Mouse (Mus musculus): ENCODE measurements at regions not wholly inside any gene's neighbourhood (a gene's known extent, or its start where the extent isn't known, plus 50 kb on each side); places are given as distances from the start of the nearest gene placed in this dataset.

- Histone ChIP-seq H3K27me3 (ENCODE audit: control insufficient read depth, insufficient read depth, low read length) (no peaks in the 10 kb centered on the region), H3K36me3 (ENCODE audit: control insufficient read depth, insufficient read depth, low read length) (no peaks in the 10 kb centered on the region), H3K4me1 (ENCODE audit: control insufficient read depth, insufficient read depth, low read length) (no peaks in the 10 kb centered on the region), H3K4me3 (ENCODE audit: control insufficient read depth, low read depth, low read length) (no peak overlapping the region), H3K27ac (ENCODE audit: control insufficient read depth, insufficient read depth, low read depth, low read length) (no peak overlapping the region)
- TF ChIP-seq POLR2A (IDR thresholded peaks at IDR 0.05; ENCODE audit: control insufficient read depth, low read depth, low read length) = no peak
- TF ChIP-seq CTCF (IDR thresholded peaks at IDR 0.05; ENCODE audit: control insufficient read depth, insufficient read depth, insufficient replicate concordance, low read depth, low read length) = no peak
Measured at GRCm38 (mm10) chr13:47952946-47953345, 308.1 kb upstream of the Id4 start.

- Histone ChIP-seq H3K4me1 (ENCODE audit: control insufficient read depth, insufficient read depth, low read length) (no peaks in the 10 kb centered on the region), H3K27ac (ENCODE audit: control insufficient read depth, insufficient read depth, low read depth, low read length) (no peak overlapping the region), H3K4me3 (ENCODE audit: control insufficient read depth, low read depth, low read length) (no peak overlapping the region), H3K36me3 (ENCODE audit: control insufficient read depth, insufficient read depth, low read length) (no peaks in the 10 kb centered on the region), H3K27me3 (ENCODE audit: control insufficient read depth, insufficient read depth, low read length) (no peaks in the 10 kb centered on the region)
- no peak for TF ChIP-seq POLR2A (IDR thresholded peaks at IDR 0.05; ENCODE audit: control insufficient read depth, low read depth, low read length)
- TF ChIP-seq CTCF (IDR thresholded peaks at IDR 0.05; ENCODE audit: control insufficient read depth, insufficient read depth, insufficient replicate concordance, low read depth, low read length) = no peak
Measured at GRCm38 (mm10) chr13:47953776-47954175, 307.3 kb upstream of the Id4 start.

- no peak overlapping the region for H3K4me3 ChIP-seq (ENCODE audit: control insufficient read depth, low read depth, low read length)
Measured at GRCm38 (mm10) chr13:47955504-47955903, 305.5 kb upstream of the Id4 start.

GRCm38 (mm10) chr13:47957662-47958061 is 303.4 kb upstream of the Id4 start:
- TF ChIP-seq POLR2A (IDR thresholded peaks at IDR 0.05; ENCODE audit: control insufficient read depth, low read depth, low read length) (no peak), CTCF (IDR thresholded peaks at IDR 0.05; ENCODE audit: control insufficient read depth, insufficient read depth, insufficient replicate concordance, low read depth, low read length) (no peak)
- no peaks in the 10 kb centered on the region for H3K27me3 ChIP-seq (ENCODE audit: control insufficient read depth, insufficient read depth, low read length)
- H3K36me3 ChIP-seq (ENCODE audit: control insufficient read depth, insufficient read depth, low read length) = no peaks in the 10 kb centered on the region

More at GRCm38 (mm10) chr13:47955504-47955903, 305.5 kb upstream of the Id4 start:
- Histone ChIP-seq H3K36me3 (ENCODE audit: control insufficient read depth, insufficient read depth, low read length) (no peaks in the 10 kb centered on the region), H3K27me3 (ENCODE audit: control insufficient read depth, insufficient read depth, low read length) (no peaks in the 10 kb centered on the region), H3K4me1 (ENCODE audit: control insufficient read depth, insufficient read depth, low read length) (no peaks in the 10 kb centered on the region), H3K27ac (ENCODE audit: control insufficient read depth, insufficient read depth, low read depth, low read length) (no peak overlapping the region)
- TF ChIP-seq CTCF (IDR thresholded peaks at IDR 0.05; ENCODE audit: control insufficient read depth, insufficient read depth, insufficient replicate concordance, low read depth, low read length) (no peak), POLR2A (IDR thresholded peaks at IDR 0.05; ENCODE audit: control insufficient read depth, low read depth, low read length) (no peak)

GRCm38 (mm10) chr13:47974216-47974615 is 286.8 kb upstream of the Id4 start:
- H3K27ac ChIP-seq (ENCODE audit: control insufficient read depth, insufficient read depth, low read depth, low read length) = no peak overlapping the region
- no peaks in the 10 kb centered on the region for H3K27me3 ChIP-seq (ENCODE audit: control insufficient read depth, insufficient read depth, low read length)
- H3K4me1 ChIP-seq (ENCODE audit: control insufficient read depth, insufficient read depth, low read length) = no peaks in the 10 kb centered on the region
- TF ChIP-seq POLR2A (IDR thresholded peaks at IDR 0.05; ENCODE audit: control insufficient read depth, low read depth, low read length) = no peak
- no peak overlapping the region for H3K4me3 ChIP-seq (ENCODE audit: control insufficient read depth, low read depth, low read length)
- H3K36me3 ChIP-seq (ENCODE audit: control insufficient read depth, insufficient read depth, low read length) = no peaks in the 10 kb centered on the region

More at GRCm38 (mm10) chr13:47957662-47958061, 303.4 kb upstream of the Id4 start:
- Histone ChIP-seq H3K27ac (ENCODE audit: control insufficient read depth, insufficient read depth, low read depth, low read length) (no peak overlapping the region), H3K4me1 (ENCODE audit: control insufficient read depth, insufficient read depth, low read length) (no peaks in the 10 kb centered on the region), H3K4me3 (ENCODE audit: control insufficient read depth, low read depth, low read length) (no peak overlapping the region)

GRCm38 (mm10) chr13:47974756-47975515 is 286.1 kb upstream of the Id4 start:
- H3K36me3 ChIP-seq (ENCODE audit: control insufficient read depth, insufficient read depth, low read length) = no peaks in the 10 kb centered on the region
- H3K27ac ChIP-seq (ENCODE audit: control insufficient read depth, insufficient read depth, low read depth, low read length) = no peak overlapping the region
- H3K4me3 ChIP-seq (ENCODE audit: control insufficient read depth, low read depth, low read length) = no peak overlapping the region
- H3K4me1 ChIP-seq (ENCODE audit: control insufficient read depth, insufficient read depth, low read length) = no peaks in the 10 kb centered on the region
- TF ChIP-seq POLR2A (IDR thresholded peaks at IDR 0.05; ENCODE audit: control insufficient read depth, low read depth, low read length) (no peak), CTCF (IDR thresholded peaks at IDR 0.05; ENCODE audit: control insufficient read depth, insufficient read depth, insufficient replicate concordance, low read depth, low read length) (no peak)
- no peaks in the 10 kb centered on the region for H3K27me3 ChIP-seq (ENCODE audit: control insufficient read depth, insufficient read depth, low read length)

GRCm38 (mm10) chr13:47998495-47998894 is 262.5 kb upstream of the Id4 start:
- no peak overlapping the region for H3K4me3 ChIP-seq (ENCODE audit: control insufficient read depth, low read depth, low read length)
- no peaks in the 10 kb centered on the region for H3K27me3 ChIP-seq (ENCODE audit: control insufficient read depth, insufficient read depth, low read length)
- no peak overlapping the region for H3K27ac ChIP-seq (ENCODE audit: control insufficient read depth, insufficient read depth, low read depth, low read length)
- no peaks in the 10 kb centered on the region for H3K36me3 ChIP-seq (ENCODE audit: control insufficient read depth, insufficient read depth, low read length)
- peaks cover 2% of the 10 kb centered on the region for H3K4me1 ChIP-seq (ENCODE audit: control insufficient read depth, insufficient read depth, low read length)
- no peak for TF ChIP-seq CTCF (IDR thresholded peaks at IDR 0.05; ENCODE audit: control insufficient read depth, insufficient read depth, insufficient replicate concordance, low read depth, low read length)
- no peak for TF ChIP-seq POLR2A (IDR thresholded peaks at IDR 0.05; ENCODE audit: control insufficient read depth, low read depth, low read length)
